Mouse (Mus musculus): ENCODE results near the gene Cdan1. TPM values are rescaled to one million over a fixed set of nuclear protein-coding genes. Genes with fewer than 3 reads are reported as not detected.

The Cdan1 gene
- polyA plus RNA-seq, 1 experiment from 2014 or later, result 4.7 TPM

- ATAC-seq (ENCODE audit: low FRiP score), result peak; percentile 100
- Histone ChIP-seq H3K9ac (peak within 1 kb of the TSS; percentile 92), H3K4me2 (peak within 1 kb of the TSS; percentile 73), H3K9me3 (no peaks in the 10 kb centered on the region), H3K4me1 (replicated peaks) (peaks cover 22% of the 10 kb centered on the region), H3K36me3 (no peaks in the 10 kb centered on the region), H3K27me3 (no peaks in the 10 kb centered on the region), H3K4me3 (peak within 1 kb of the TSS; percentile 90), H3K27ac (peak within 1 kb of the TSS; percentile 96)
- under 1% methylated on average over 38 of the region's 39 CpGs for WGBS
These were observed 625 bp upstream of the Cdan1 start, which contains the start of gene Ttbk2 for GRCm38 (mm10) chr2:120850424-120851082. Ttbk2 (minus strand) TSS chr2:120850604.

DNA sequence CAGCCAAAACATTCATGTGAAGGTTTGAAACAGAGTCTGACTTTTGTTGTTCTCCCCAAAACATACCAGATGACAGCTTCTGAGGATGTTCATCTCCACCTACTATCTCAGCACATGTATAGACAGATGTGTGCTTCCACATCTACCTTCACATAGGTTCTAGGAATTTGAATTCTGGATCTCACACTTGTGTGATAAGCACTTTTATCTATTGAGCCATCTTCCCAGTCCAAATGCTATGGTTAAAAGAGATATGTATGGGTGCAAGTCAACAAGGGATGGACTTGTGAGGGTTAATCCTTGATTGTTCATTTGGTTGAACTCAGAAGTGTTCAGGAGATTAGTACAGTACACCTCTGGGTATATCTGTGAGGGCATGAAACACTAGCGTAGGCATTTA is 4.6 kb downstream of the Cdan1 start:
- Histone ChIP-seq H3K9ac (no peak overlapping the region), H3K4me1 (replicated peaks) (peaks cover 12% of the 10 kb centered on the region), H3K9me3 (no peaks in the 10 kb centered on the region), H3K4me2 (no peak overlapping the region), H3K36me3 (no peaks in the 10 kb centered on the region), H3K4me3 (no peak overlapping the region), H3K27ac (no peak overlapping the region), H3K27me3 (no peaks in the 10 kb centered on the region)
- no peak for ATAC-seq (ENCODE audit: low FRiP score)
- 89% methylated on average over 1 of the region's 1 CpGs for WGBS

- WGBS, result 94% methylated on average over 4 of the region's 4 CpGs
- ATAC-seq (ENCODE audit: low FRiP score), result no peak
- H3K9me3 ChIP-seq, result no peaks in the 10 kb centered on the region
- peaks cover 8% of the 10 kb centered on the region for H3K4me1 ChIP-seq (replicated peaks)
- no peaks in the 10 kb centered on the region for H3K36me3 ChIP-seq
- no peaks in the 10 kb centered on the region for H3K27me3 ChIP-seq
- no peak overlapping the region for H3K9ac ChIP-seq
- H3K4me2 ChIP-seq, result no peak overlapping the region
- no peak overlapping the region for H3K4me3 ChIP-seq
- no peak overlapping the region for H3K27ac ChIP-seq
These were observed 5.9 kb downstream of the Cdan1 start for GRCm38 (mm10) chr2:120843990-120844389.

- 78% methylated on average over 1 of the region's 1 CpGs for WGBS
- H3K36me3 ChIP-seq, result 0 out of 2 replicates have a peak, but pooled peaks cover 6% of the 10 kb centered on the region
- 0 out of 2 replicates have a peak, but pooled peaks cover 6% of the 10 kb centered on the region for H3K9me3 ChIP-seq
- no peaks in the 10 kb centered on the region for H3K4me1 ChIP-seq (replicated peaks)
- no peak overlapping the region for H3K9ac ChIP-seq
- H3K27me3 ChIP-seq, result no peaks in the 10 kb centered on the region
- no peak for ATAC-seq (ENCODE audit: low FRiP score)
- H3K4me3 ChIP-seq, result no peak overlapping the region
- no peak overlapping the region for H3K4me2 ChIP-seq
- H3K27ac ChIP-seq, result no peak overlapping the region
These were observed 8.7 kb downstream of the Cdan1 start for GRCm38 (mm10) chr2:120841211-120841610.

DNA sequence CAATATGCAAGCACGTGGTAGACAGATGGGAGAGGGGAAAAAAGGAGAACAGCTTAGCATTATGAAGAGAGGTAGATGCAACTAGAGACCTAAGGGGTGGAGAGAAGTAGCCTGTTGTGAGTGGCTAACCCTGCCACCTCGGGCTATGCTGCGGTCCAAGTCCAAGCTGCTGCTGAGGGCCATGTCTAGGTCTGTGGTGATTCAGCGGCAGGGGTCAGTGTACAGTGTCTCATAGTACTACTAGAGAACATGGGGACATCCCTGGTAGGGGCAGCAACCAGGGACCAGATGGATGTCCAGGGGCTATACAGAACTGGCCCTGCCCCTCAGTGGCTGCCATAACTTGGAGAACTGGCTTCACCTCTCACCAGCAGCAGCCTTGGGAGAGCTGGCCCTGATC is 14.8 kb downstream of the Cdan1 start:
- Histone ChIP-seq H3K4me1 (replicated peaks) (no peaks in the 10 kb centered on the region), H3K9me3 (peaks cover 18% of the 10 kb centered on the region; the same call in 1 of the 2 replicates), H3K36me3 (peaks cover 25% of the 10 kb centered on the region), H3K27ac (no peak overlapping the region), H3K4me2 (no peak overlapping the region), H3K9ac (no peak overlapping the region), H3K4me3 (no peak overlapping the region), H3K27me3 (no peaks in the 10 kb centered on the region)
- 98% methylated on average over 4 of the region's 4 CpGs for WGBS
- ATAC-seq (ENCODE audit: low FRiP score), result no peak

DNA sequence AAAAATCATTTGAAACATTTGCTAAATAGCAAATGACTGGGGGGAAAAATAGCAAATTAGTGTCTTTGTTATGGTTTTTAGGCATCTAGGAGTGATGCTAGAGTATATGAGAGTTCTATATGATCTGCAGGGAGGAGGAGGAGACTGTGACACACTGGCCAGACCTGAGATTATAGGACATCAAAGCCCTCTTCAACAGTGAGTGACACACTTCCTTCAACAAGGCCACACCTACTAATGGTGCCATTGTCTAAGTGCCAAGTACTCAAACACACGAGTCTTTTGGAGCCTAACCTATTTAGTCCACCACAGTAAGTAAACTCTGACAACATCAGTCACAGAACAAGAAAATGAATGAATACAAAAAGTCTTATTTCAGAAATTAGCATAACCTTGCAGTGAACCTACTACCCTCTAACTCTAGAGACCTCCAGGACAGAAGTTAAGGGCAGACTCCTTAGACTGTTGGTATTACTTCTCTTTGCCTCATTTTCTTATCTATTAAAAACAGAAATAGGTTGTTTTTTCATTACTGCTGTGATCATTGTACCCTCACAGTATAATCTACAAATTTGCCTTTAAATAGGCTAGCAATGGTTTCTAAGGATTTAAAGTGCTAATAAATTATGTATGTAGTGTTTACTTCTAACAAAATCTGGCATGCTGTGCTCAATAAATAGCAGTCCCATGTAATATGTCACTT is 22.8 kb downstream of the Cdan1 start:
- H3K4me3 ChIP-seq, result no peak overlapping the region
- peaks cover 4% of the 10 kb centered on the region; the same call in 1 of the 2 replicates for H3K9me3 ChIP-seq
- H3K27me3 ChIP-seq, result no peaks in the 10 kb centered on the region
- 61% methylated on average over 1 of the region's 1 CpGs for WGBS
- H3K27ac ChIP-seq, result no peak overlapping the region
- peaks cover 6% of the 10 kb centered on the region; the same call in 1 of the 2 replicates for H3K36me3 ChIP-seq
- H3K9ac ChIP-seq, result no peak overlapping the region
- no peaks in the 10 kb centered on the region for H3K4me1 ChIP-seq (replicated peaks)
- H3K4me2 ChIP-seq, result no peak overlapping the region
- ATAC-seq (ENCODE audit: low FRiP score), result no peak

DNA sequence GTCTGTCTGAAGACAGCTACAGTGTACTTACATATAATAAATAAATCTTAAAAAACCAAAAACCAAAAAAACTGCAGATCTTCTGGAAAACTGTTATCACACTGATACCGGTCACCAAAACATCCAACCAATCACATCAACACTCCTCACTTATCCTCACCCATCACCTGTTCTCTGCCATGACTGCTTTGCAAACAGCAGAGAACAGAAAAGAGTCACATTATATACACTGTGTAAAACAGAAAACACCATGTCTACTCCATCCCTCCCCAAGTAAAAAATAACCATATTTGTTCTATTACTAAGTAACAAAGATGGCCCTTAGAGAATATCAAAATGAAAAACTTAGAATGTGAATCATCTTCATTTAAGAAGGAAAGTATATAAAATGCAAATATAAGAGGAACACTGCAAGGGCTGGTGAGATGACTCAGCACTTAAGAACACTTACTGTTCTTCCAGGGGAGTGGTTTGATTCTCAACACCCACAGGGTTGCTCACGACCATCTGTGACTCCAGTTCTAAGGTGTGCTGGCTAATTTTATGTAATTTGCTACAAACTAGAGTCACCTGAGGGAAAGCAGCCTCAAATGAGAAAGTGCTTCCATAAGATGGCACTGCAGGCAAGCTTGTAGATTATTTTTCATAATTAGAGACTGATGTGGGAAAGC is 79.5 kb downstream of the Cdan1 start:
- Histone ChIP-seq H3K4me3 (no peak overlapping the region), H3K9ac (no peak overlapping the region), H3K9me3 (no peaks in the 10 kb centered on the region), H3K27ac (no peak overlapping the region), H3K4me2 (no peak overlapping the region), H3K4me1 (replicated peaks) (no peaks in the 10 kb centered on the region), H3K36me3 (peaks cover 41% of the 10 kb centered on the region), H3K27me3 (no peaks in the 10 kb centered on the region)
- 94% methylated on average over 2 of the region's 2 CpGs for whole genome bisulfite sequencing
- ATAC-seq (ENCODE audit: low FRiP score), result no peak

DNA sequence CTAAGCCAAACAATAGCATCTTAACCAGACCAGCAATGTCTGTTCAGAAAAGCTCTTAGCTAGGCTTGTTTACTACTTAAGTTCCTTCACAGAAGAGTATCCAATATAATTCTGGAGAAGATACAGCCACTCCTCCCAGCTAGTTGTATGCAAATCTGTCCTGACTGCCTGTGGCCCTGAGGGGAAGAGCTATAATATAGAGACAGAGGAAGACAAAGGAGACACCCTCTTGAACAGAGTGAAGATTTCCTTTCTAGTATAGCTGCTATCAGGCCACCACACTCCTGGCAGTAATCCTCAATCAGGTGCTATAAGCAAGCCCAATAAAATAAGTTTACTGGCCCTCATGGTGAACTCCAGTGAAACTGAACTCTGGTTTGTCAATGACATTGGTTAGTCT is 88.0 kb downstream of the Cdan1 start:
- Histone ChIP-seq H3K9ac (no peak overlapping the region), H3K27ac (no peak overlapping the region), H3K36me3 (peaks cover 61% of the 10 kb centered on the region), H3K4me2 (no peak overlapping the region), H3K4me3 (no peak overlapping the region), H3K4me1 (replicated peaks) (no peaks in the 10 kb centered on the region), H3K27me3 (no peaks in the 10 kb centered on the region), H3K9me3 (no peaks in the 10 kb centered on the region)
- no peak for ATAC-seq (ENCODE audit: low FRiP score)

- no peak for ATAC-seq (ENCODE audit: low FRiP score)
- Histone ChIP-seq H3K4me3 (no peak overlapping the region), H3K4me1 (replicated peaks) (no peaks in the 10 kb centered on the region), H3K27ac (no peak overlapping the region), H3K9ac (no peak overlapping the region), H3K4me2 (no peak overlapping the region), H3K36me3 (peaks cover 78% of the 10 kb centered on the region), H3K9me3 (no peaks in the 10 kb centered on the region), H3K27me3 (no peaks in the 10 kb centered on the region)
- 95% methylated on average over 2 of the region's 2 CpGs for WGBS
These were observed 101.9 kb downstream of the Cdan1 start for GRCm38 (mm10) chr2:120748041-120748440.

DNA sequence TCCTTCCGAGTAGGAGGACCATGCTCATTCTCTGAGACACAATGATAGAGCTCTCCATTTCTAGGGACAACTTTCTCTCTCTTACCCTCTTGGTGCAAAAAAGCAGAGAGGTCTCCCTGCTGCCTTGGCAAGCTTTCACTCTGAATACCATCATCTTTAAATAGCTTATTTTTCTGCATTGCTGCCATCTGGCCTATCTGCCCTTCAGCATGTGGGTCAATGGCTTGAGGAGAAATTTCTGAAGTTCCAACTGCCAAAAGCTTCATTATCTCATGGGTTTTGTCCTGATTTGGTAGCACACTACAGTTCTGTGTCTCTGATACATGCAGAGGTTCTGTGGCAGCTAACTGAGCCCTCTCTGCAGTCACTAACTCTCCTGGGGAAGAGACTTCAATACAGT is 104.4 kb downstream of the Cdan1 start:
- Histone ChIP-seq H3K27ac (no peak overlapping the region), H3K4me3 (no peak overlapping the region), H3K4me1 (replicated peaks) (no peaks in the 10 kb centered on the region), H3K36me3 (peaks cover 85% of the 10 kb centered on the region), H3K27me3 (no peaks in the 10 kb centered on the region), H3K4me2 (no peak overlapping the region), H3K9ac (no peak overlapping the region), H3K9me3 (no peaks in the 10 kb centered on the region)
- WGBS, result 79% methylated on average over 1 of the region's 1 CpGs
- no peak for ATAC-seq (ENCODE audit: low FRiP score)

- Histone ChIP-seq H3K27me3 (no peaks in the 10 kb centered on the region), H3K4me2 (peak overlapping the region; percentile 94), H3K4me3 (peak overlapping the region; percentile 93), H3K36me3 (peaks cover 15% of the 10 kb centered on the region), H3K4me1 (replicated peaks) (peaks cover 40% of the 10 kb centered on the region), H3K9me3 (no peaks in the 10 kb centered on the region), H3K27ac (peak overlapping the region; percentile 91), H3K9ac (peak overlapping the region; percentile 96)
- no peak; the same call in 1 of the 2 replicates for ATAC-seq (ENCODE audit: low FRiP score)
- WGBS, result 39% methylated on average over 7 of the region's 7 CpGs
These were observed 117.9 kb downstream of the Cdan1 start for GRCm38 (mm10) chr2:120731877-120732530.
